Mouse (Mus musculus) myocyte (in vitro differentiated cells): ENCODE measurements around the gene 0610012G03Rik. TPM values are rescaled to one million over a fixed set of nuclear protein-coding genes. Genes with fewer than 3 reads are reported as not detected.
"Not testable (repeated sequence)": the region's sequence is repeated elsewhere in the genome, so short reads cannot be mapped to it uniquely, and the experiment has no call there.

ENCODE experiments used
- H3K27me3 ChIP-seq: one replicate; pipeline ENCODE4 v1.6.1; 2011; ENCODE audit not compliant: control insufficient read depth, insufficient read depth, insufficient read length
- H3K36me3 ChIP-seq: one replicate; pipeline ENCODE4 v1.6.1; 2011; ENCODE audit not compliant: control insufficient read depth, insufficient read depth
- H3K4me2 ChIP-seq: one replicate; pipeline ENCODE4 v1.6.1; 2011; ENCODE audit warnings: low read depth, control low read depth
- H3K4me3 ChIP-seq: one replicate; pipeline ENCODE4 v1.5.1; 2011; ENCODE audit warnings: mild to moderate bottlenecking, control low read depth, moderate library complexity
- H3K79me2 ChIP-seq: one replicate; pipeline ENCODE4 v1.6.1; 2011; ENCODE audit not compliant: control insufficient read depth, insufficient read depth
- H3ac ChIP-seq: one replicate; pipeline ENCODE4 v1.6.1; 2011; ENCODE audit not compliant: control insufficient read depth, insufficient read length
- CEBPB ChIP-seq: IDR thresholded peaks from 2 replicates; pipeline ENCODE4 v1.6.1; 2011; ENCODE audit warnings: mild to moderate bottlenecking, moderate library complexity; ENCODE audit not compliant: poor library complexity, insufficient read depth, severe bottlenecking
- E2F4 ChIP-seq: IDR thresholded peaks from one replicate; pipeline ENCODE4 v1.6.1; 2011; ENCODE audit warnings: mild to moderate bottlenecking, control low read depth, moderate library complexity; ENCODE audit not compliant: insufficient read depth
- MAX ChIP-seq: IDR thresholded peaks from one replicate; pipeline ENCODE4 v1.6.1; 2011; ENCODE audit warnings: low read depth, mild to moderate bottlenecking, control low read depth
- MYOD1 ChIP-seq, 3 experiments: IDR thresholded peaks; one replicate each; pipeline ENCODE4 v1.6.1; 2011; ENCODE audit warnings: control low read depth in 2 of 3, low read depth in 2 of 3, mild to moderate bottlenecking in 2 of 3, moderate library complexity in 1 of 3; ENCODE audit not compliant: insufficient read length in 2 of 3, control insufficient read depth in 1 of 3
- MYOG ChIP-seq, 3 experiments: IDR thresholded peaks; one replicate each; pipeline ENCODE4 v1.6.1; 2011; ENCODE audit warnings: control low read depth in 2 of 3, low read depth in 2 of 3, mild to moderate bottlenecking in 2 of 3; ENCODE audit not compliant: insufficient read length in 2 of 3, control insufficient read depth in 1 of 3, insufficient read depth in 1 of 3
- POLR2A ChIP-seq: IDR thresholded peaks from one replicate; pipeline ENCODE4 v1.6.1; 2011; ENCODE audit warnings: low read depth, mild to moderate bottlenecking, control low read depth, moderate library complexity; ENCODE audit not compliant: insufficient read length
- POLR2AphosphoS2 ChIP-seq: IDR thresholded peaks from one replicate; pipeline ENCODE4 v1.6.1; 2011; ENCODE audit warnings: low read depth, control low read depth; ENCODE audit not compliant: insufficient read length
- REST ChIP-seq: IDR thresholded peaks from one replicate; pipeline ENCODE4 v1.6.1; 2011; ENCODE audit warnings: mild to moderate bottlenecking, control low read depth, moderate library complexity; ENCODE audit not compliant: insufficient read depth, insufficient read length
- SRF ChIP-seq: IDR thresholded peaks from one replicate; pipeline ENCODE4 v1.6.1; 2011; ENCODE audit warnings: low read depth; ENCODE audit not compliant: control insufficient read depth, insufficient read length
- TCF12 ChIP-seq: IDR thresholded peaks from one replicate; pipeline ENCODE4 v1.6.1; 2011; ENCODE audit warnings: mild to moderate bottlenecking, control low read depth; ENCODE audit not compliant: poor library complexity, insufficient read depth, severe bottlenecking
- TCF3 ChIP-seq: IDR thresholded peaks from one replicate; pipeline ENCODE4 v1.6.1; 2011; ENCODE audit warnings: low read depth, control low read depth; ENCODE audit not compliant: insufficient read length
- USF1 ChIP-seq: IDR thresholded peaks from one replicate; pipeline ENCODE4 v1.6.1; 2011; ENCODE audit warnings: low read depth, mild to moderate bottlenecking, control low read depth, moderate library complexity
- polyA plus RNA-seq: library from polyadenylated mRNA; unstranded; fragments of >200 nt; fragmentation: generic; extraction: Trizol; gene quantifications from one replicate; pipeline ENCODE4 v1.2.1, GENCODE M21; 2012; ENCODE audit warnings: missing spikeins

0610012G03Rik gene
- polyA plus RNA-seq, 1 experiment = 66.6 TPM

- H3K79me2 ChIP-seq = no peaks in the 10 kb centered on the region
- H3K36me3 ChIP-seq = peaks cover 4% of the 10 kb centered on the region
- H3K27me3 ChIP-seq = no peaks in the 10 kb centered on the region
- TF ChIP-seq SRF = no peak
- TF ChIP-seq MYOD1 (IDR thresholded peaks at IDR 0.05; ENCODE audit: control insufficient read depth in 1 of 3, insufficient read length in 2 of 3, low read depth in 2 of 3) = no peak
- TF ChIP-seq E2F4 = no peak
- TF ChIP-seq USF1 = no peak
- no peak for TF ChIP-seq TCF3
- H3ac ChIP-seq = no peak overlapping the region
- no peak overlapping the region for H3K4me2 ChIP-seq
- H3K4me3 ChIP-seq = no peak overlapping the region
Measured at GRCm38 (mm10) chr16:31980946-31981345, 32.7 kb upstream of the 0610012G03Rik start.

DNA sequence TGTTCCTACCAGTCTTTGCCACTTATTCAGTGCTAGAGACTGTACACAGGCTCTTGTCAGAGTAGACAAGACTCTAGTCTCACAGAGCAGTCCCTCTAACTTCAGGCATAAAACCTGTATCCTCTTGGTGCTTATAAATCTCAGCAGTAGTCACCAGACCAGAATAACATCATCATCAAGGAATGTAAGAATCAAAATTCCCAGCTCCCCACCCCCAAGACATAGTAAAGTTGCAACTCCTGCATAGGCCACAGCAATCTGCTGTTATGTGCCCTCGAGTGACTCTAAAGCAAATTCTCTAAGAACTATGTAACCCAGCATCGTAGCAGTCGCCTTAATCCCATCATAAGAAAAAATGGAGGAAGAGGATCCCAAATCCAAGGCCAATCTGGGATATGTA lies 31.2 kb upstream of the 0610012G03Rik start:
- Histone ChIP-seq H3K79me2 (no peaks in the 10 kb centered on the region), H3K27me3 (no peaks in the 10 kb centered on the region), H3K4me2 (no peak overlapping the region), H3K4me3 (no peak overlapping the region), H3K36me3 (peaks cover 11% of the 10 kb centered on the region), H3ac (no peak overlapping the region)
- TF ChIP-seq POLR2AphosphoS2 (no peak), REST (no peak)

DNA sequence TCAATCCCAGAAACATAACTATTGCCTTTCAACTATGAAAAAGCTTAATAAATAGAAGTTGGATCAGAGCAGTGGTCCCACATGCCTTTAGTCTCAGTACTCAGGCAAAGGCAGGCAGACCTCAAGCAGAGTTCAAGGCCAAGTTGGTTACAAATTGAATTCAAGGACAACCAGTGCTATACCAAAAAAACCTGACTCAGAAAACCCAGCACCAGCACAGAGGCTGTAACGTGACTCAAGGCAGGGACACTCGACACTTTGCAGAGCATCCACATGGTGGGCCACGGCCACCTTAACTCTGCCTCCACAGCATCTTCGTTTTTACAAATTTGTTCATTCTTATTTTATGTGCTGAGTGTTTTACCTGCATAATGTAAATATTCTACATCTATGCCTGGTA lies 27.0 kb upstream of the 0610012G03Rik start:
- Histone ChIP-seq H3K36me3 (peaks cover 26% of the 10 kb centered on the region), H3K4me3 (no peak overlapping the region), H3K4me2 (no peak overlapping the region), H3K27me3 (no peaks in the 10 kb centered on the region), H3K79me2 (no peaks in the 10 kb centered on the region), H3ac (no peak overlapping the region)
- TF ChIP-seq MYOD1 (IDR thresholded peaks at IDR 0.05; ENCODE audit: control insufficient read depth in 1 of 3, insufficient read length in 2 of 3, low read depth in 2 of 3) = no peak
- TF ChIP-seq POLR2AphosphoS2 = no peak

GRCm38 (mm10) chr16:31963224-31963623 lies 14.9 kb upstream of the 0610012G03Rik start:
- Histone ChIP-seq H3K36me3 (peaks cover 46% of the 10 kb centered on the region), H3K79me2 (no peaks in the 10 kb centered on the region), H3K4me3 (no peak overlapping the region), H3K27me3 (no peaks in the 10 kb centered on the region), H3ac (no peak overlapping the region), H3K4me2 (no peak overlapping the region)
- TF ChIP-seq E2F4 (no peak), USF1 (no peak), SRF (no peak), POLR2AphosphoS2 (no peak), CEBPB (no peak), REST (no peak), MYOD1 (IDR thresholded peaks at IDR 0.05; ENCODE audit: control insufficient read depth in 1 of 3, insufficient read length in 2 of 3, low read depth in 2 of 3) (no peak), TCF3 (no peak), MYOG (IDR thresholded peaks at IDR 0.05; ENCODE audit: control insufficient read depth in 1 of 3, insufficient read depth in 1 of 3, insufficient read length in 2 of 3, low read depth in 2 of 3) (no peak), POLR2A (no peak), MAX (no peak), TCF12 (no peak)

GRCm38 (mm10) chr16:31947901-31948316 lies 385 bp downstream of the 0610012G03Rik start:
- peak overlapping the region; percentile 75 for H3ac ChIP-seq
- H3K27me3 ChIP-seq = no peaks in the 10 kb centered on the region
- H3K4me2 ChIP-seq = peak overlapping the region; percentile 100
- H3K79me2 ChIP-seq = peaks cover 57% of the 10 kb centered on the region
- H3K36me3 ChIP-seq = no peaks in the 10 kb centered on the region
- TF ChIP-seq SRF = no peak
- TF ChIP-seq USF1 = no peak
- no peak for TF ChIP-seq MYOD1 (IDR thresholded peaks at IDR 0.05; ENCODE audit: control insufficient read depth in 1 of 3, insufficient read length in 2 of 3, low read depth in 2 of 3)
- no peak for TF ChIP-seq CEBPB
- no peak for TF ChIP-seq E2F4
- no peak for TF ChIP-seq MYOG (IDR thresholded peaks at IDR 0.05; ENCODE audit: control insufficient read depth in 1 of 3, insufficient read depth in 1 of 3, insufficient read length in 2 of 3, low read depth in 2 of 3)
- H3K4me3 ChIP-seq = peak overlapping the region; percentile 95

GRCm38 (mm10) chr16:31947333-31947732 lies 961 bp downstream of the 0610012G03Rik start:
- peak overlapping the region; percentile 95 for H3K4me3 ChIP-seq
- no peaks in the 10 kb centered on the region for H3K36me3 ChIP-seq
- TF ChIP-seq POLR2AphosphoS2 (no peak), TCF12 (no peak), POLR2A (no peak), MYOG (IDR thresholded peaks at IDR 0.05; ENCODE audit: control insufficient read depth in 1 of 3, insufficient read depth in 1 of 3, insufficient read length in 2 of 3, low read depth in 2 of 3) (no peak), REST (no peak), MAX (no peak), E2F4 (no peak), CEBPB (no peak), MYOD1 (IDR thresholded peaks at IDR 0.05; ENCODE audit: control insufficient read depth in 1 of 3, insufficient read length in 2 of 3, low read depth in 2 of 3) (no peak), TCF3 (no peak), SRF (no peak), USF1 (no peak)
- peak overlapping the region; percentile 100 for H3K4me2 ChIP-seq
- H3K27me3 ChIP-seq = no peaks in the 10 kb centered on the region
- H3K79me2 ChIP-seq = peaks cover 57% of the 10 kb centered on the region
- H3ac ChIP-seq = peak overlapping the region; percentile 75

DNA sequence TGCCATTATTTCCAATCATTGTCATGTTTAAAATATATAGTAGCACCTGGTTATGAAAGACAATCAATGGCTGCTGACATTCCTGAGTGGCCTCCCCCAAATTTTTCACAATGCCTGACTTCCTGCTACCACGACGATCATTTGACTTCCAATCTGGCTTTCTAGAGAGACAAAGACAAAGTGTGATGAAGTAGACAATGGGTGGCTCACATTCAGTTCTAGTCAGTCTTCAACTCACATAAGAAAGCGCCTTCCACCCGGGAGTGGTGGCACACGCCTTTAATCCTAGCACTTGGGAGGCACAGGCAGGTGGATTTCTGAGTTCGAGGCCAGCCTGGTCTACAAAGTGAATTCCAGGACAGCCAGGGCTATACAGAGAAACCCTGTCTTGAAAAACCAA lies 2.3 kb downstream of the 0610012G03Rik start:
- not testable (repeated sequence) for H3K4me3 ChIP-seq, H3K4me2 ChIP-seq, H3K36me3 ChIP-seq

More for the DNA sequence above, 2.3 kb downstream of the 0610012G03Rik start:
- H3K79me2 ChIP-seq = peaks cover 47% of the 10 kb centered on the region
- H3K27me3 ChIP-seq, H3ac ChIP-seq: not testable (repeated sequence)
